Mouse (Mus musculus) neural tube, embryonic 11.5 days (tissue): ENCODE data around the gene Amacr. TPM values are rescaled to one million over a fixed set of nuclear protein-coding genes. Genes with fewer than 3 reads are reported as not detected.
A peak's percentile ranks its signal among the peaks of the same experiment; 100 is the strongest.

ENCODE experiments used
- ATAC-seq: fragments of 200-750 bp; cut with Nextera tagmentation; 2 replicates; pipeline ENCODE4 v1.8.0; 2017; ENCODE audit warnings: moderate number of reproducible peaks, mild to moderate bottlenecking, moderate TSS enrichment, moderate library complexity; ENCODE audit not compliant: insufficient read depth, low FRiP score, low TSS enrichment
- DNase-seq: peaks from one replicate; pipeline ENCODE4 v3.0.0-alpha.2; 2015; ENCODE audit warnings: low spot score
- H3K27ac ChIP-seq: fragments of 300-500 bp; sonication (generic); 2 replicates; pipeline ENCODE4 v1.5.1; 2014; ENCODE audit warnings: low read depth, mild to moderate bottlenecking, low read length
- H3K27me3 ChIP-seq: fragments of 300-500 bp; sonication (generic); 2 replicates; pipeline ENCODE4 v1.6.1; 2014; ENCODE audit warnings: mild to moderate bottlenecking, low read length, mixed read lengths; ENCODE audit not compliant: control insufficient read depth, insufficient read depth
- H3K36me3 ChIP-seq: fragments of 300-500 bp; sonication (generic); 2 replicates; pipeline ENCODE4 v1.6.1; 2014; ENCODE audit warnings: mild to moderate bottlenecking, low read length, moderate library complexity, mixed read lengths; ENCODE audit not compliant: control insufficient read depth, insufficient read depth
- H3K4me1 ChIP-seq: fragments of 300-500 bp; sonication (generic); 2 replicates; pipeline ENCODE4 v1.6.1; 2014; ENCODE audit warnings: low read length, mixed read lengths; ENCODE audit not compliant: control insufficient read depth, insufficient read depth
- H3K4me2 ChIP-seq: fragments of 300-500 bp; sonication (generic); 2 replicates; pipeline ENCODE4 v1.6.1; 2014; ENCODE audit warnings: low read depth, mild to moderate bottlenecking, moderate library complexity
- H3K4me3 ChIP-seq: fragments of 300-500 bp; sonication (generic); 2 replicates; pipeline ENCODE4 v1.5.1; 2014; ENCODE audit warnings: low read depth, low read length
- H3K9ac ChIP-seq: fragments of 300-500 bp; sonication (generic); 2 replicates; pipeline ENCODE4 v1.6.1; 2014; ENCODE audit warnings: mild to moderate bottlenecking, low read length
- H3K9me3 ChIP-seq: fragments of 300-500 bp; sonication (generic); 2 replicates; pipeline ENCODE4 v1.6.1; 2016; ENCODE audit warnings: low read length; ENCODE audit not compliant: control insufficient read depth
- WGBS: fragments of 180-500 bp; shearing (Covaris S2); extraction: QIAGEN DNeasy Blood & Tissue Kit; methylation state at CpG from one replicate; pipeline ENCODE4 v1.1.7; 2014; 5-methylcytosine and 5-hydroxymethylcytosine counted together
- polyA plus RNA-seq: library from polyadenylated mRNA; unstranded; fragments of >200 nt; fragmentation: Nextera tagmentation; extraction: Ambion mirVana; gene quantifications from 2 replicates; pipeline ENCODE4 v1.2.1, GENCODE M21; 2014

The Amacr gene
- polyA plus RNA-seq: 13.0 and 16.2 TPM in 2 replicates

- ATAC-seq (peak; percentile 99), DNase-seq (peak; percentile 94)
- no peaks in the 10 kb centered on the region for H3K9me3 ChIP-seq
- peak within 1 kb of the TSS; percentile 56; the same call in 1 of the 2 replicates for H3K27ac ChIP-seq
- H3K4me2 ChIP-seq: peak within 1 kb of the TSS; percentile 61
- H3K4me1 ChIP-seq: peaks cover 3% of the 10 kb centered on the region; the same call in 1 of the 2 replicates
- peak within 1 kb of the TSS; percentile 71 for H3K4me3 ChIP-seq
- H3K36me3 ChIP-seq: no peaks in the 10 kb centered on the region
- H3K9ac ChIP-seq: peak within 1 kb of the TSS; percentile 74
- WGBS: under 1% methylated on average over 51 of the region's 52 CpGs
- no peaks in the 10 kb centered on the region for H3K27me3 ChIP-seq
These were observed at the start of gene Amacr for GRCm38 (mm10) chr15:10981377-10982063. TSS of gene Amacr (plus strand) at chr15:10981756.

GRCm38 (mm10) chr15:10933930-10934329 is 47.6 kb upstream of the Amacr start:
- H3K27ac ChIP-seq: no peak overlapping the region
- H3K4me1 ChIP-seq: no peaks in the 10 kb centered on the region
- no peak overlapping the region for H3K9ac ChIP-seq
- ATAC-seq (no peak), DNase-seq (no peak)
- no peaks in the 10 kb centered on the region for H3K9me3 ChIP-seq
- no peak overlapping the region for H3K4me2 ChIP-seq
- no peaks in the 10 kb centered on the region for H3K27me3 ChIP-seq
- 80% methylated on average over 1 of the region's 1 CpGs for WGBS
- no peaks in the 10 kb centered on the region for H3K36me3 ChIP-seq
- H3K4me3 ChIP-seq: no peak overlapping the region

- no peak for ATAC-seq
- H3K27ac ChIP-seq: no peak overlapping the region
- 78% methylated on average over 15 of the region's 15 CpGs for WGBS
- no peaks in the 10 kb centered on the region for H3K9me3 ChIP-seq
- no peaks in the 10 kb centered on the region for H3K27me3 ChIP-seq
- DNase-seq: no peak
- H3K4me1 ChIP-seq: no peaks in the 10 kb centered on the region
- no peak overlapping the region for H3K9ac ChIP-seq
- H3K4me3 ChIP-seq: no peak overlapping the region
- H3K36me3 ChIP-seq: no peaks in the 10 kb centered on the region
- H3K4me2 ChIP-seq: no peak overlapping the region
These were observed 41.1 kb upstream of the Amacr start for GRCm38 (mm10) chr15:10940148-10941108.

- Histone ChIP-seq H3K4me3 (no peak overlapping the region), H3K27me3 (no peaks in the 10 kb centered on the region), H3K36me3 (no peaks in the 10 kb centered on the region), H3K9ac (no peak overlapping the region), H3K27ac (no peak overlapping the region), H3K4me2 (no peak overlapping the region), H3K4me1 (no peaks in the 10 kb centered on the region), H3K9me3 (no peaks in the 10 kb centered on the region)
- WGBS: 77% methylated on average over 6 of the region's 6 CpGs
- DNase-seq: no peak
- no peak for ATAC-seq
These were observed 39.7 kb upstream of the Amacr start for GRCm38 (mm10) chr15:10941901-10942300.

GRCm38 (mm10) chr15:10947852-10948251 is 33.7 kb upstream of the Amacr start:
- no peak overlapping the region for H3K9ac ChIP-seq
- H3K4me1 ChIP-seq: peaks cover 8% of the 10 kb centered on the region
- H3K27ac ChIP-seq: no peak overlapping the region
- no peak overlapping the region for H3K4me3 ChIP-seq
- ATAC-seq (no peak), DNase-seq (no peak)
- 81% methylated on average over 1 of the region's 1 CpGs for WGBS
- no peaks in the 10 kb centered on the region for H3K9me3 ChIP-seq
- no peaks in the 10 kb centered on the region for H3K36me3 ChIP-seq
- H3K27me3 ChIP-seq: no peaks in the 10 kb centered on the region
- H3K4me2 ChIP-seq: no peak overlapping the region

- DNase-seq (peak; percentile 24), ATAC-seq (peak; percentile 33; the same call in 1 of the 2 replicates)
- H3K36me3 ChIP-seq: no peaks in the 10 kb centered on the region
- H3K4me1 ChIP-seq: peaks cover 9% of the 10 kb centered on the region
- H3K9ac ChIP-seq: no peak within 1 kb of the TSS; the same call in 1 of the 2 replicates
- H3K9me3 ChIP-seq: no peaks in the 10 kb centered on the region
- peak within 1 kb of the TSS; percentile 20 for H3K4me3 ChIP-seq
- no peaks in the 10 kb centered on the region for H3K27me3 ChIP-seq
- peak within 1 kb of the TSS; percentile 68 for H3K27ac ChIP-seq
- peak within 1 kb of the TSS; percentile 31 for H3K4me2 ChIP-seq
- WGBS: 46% methylated on average over 23 of the region's 23 CpGs
These were observed 29.4 kb upstream of the Amacr start, which contains the start of gene C1qtnf3 for GRCm38 (mm10) chr15:10951951-10952759. TSS of gene C1qtnf3 (plus strand) at chr15:10952332.

- Histone ChIP-seq H3K4me1 (peaks cover 9% of the 10 kb centered on the region), H3K9ac (no peak overlapping the region; the same call in 1 of the 2 replicates), H3K27me3 (no peaks in the 10 kb centered on the region), H3K36me3 (no peaks in the 10 kb centered on the region), H3K9me3 (no peaks in the 10 kb centered on the region), H3K4me2 (peak overlapping the region; percentile 31), H3K4me3 (peak overlapping the region; percentile 20), H3K27ac (peak overlapping the region; percentile 68)
- DNase-seq (no peak), ATAC-seq (no peak)
- 37% methylated on average over 4 of the region's 4 CpGs for WGBS
These were observed 28.7 kb upstream of the Amacr start for GRCm38 (mm10) chr15:10952760-10953305.

- H3K4me2 ChIP-seq: no peak overlapping the region
- no peaks in the 10 kb centered on the region for H3K36me3 ChIP-seq
- peaks cover 9% of the 10 kb centered on the region for H3K4me1 ChIP-seq
- no peak overlapping the region for H3K27ac ChIP-seq
- WGBS: 75% methylated on average over 1 of the region's 1 CpGs
- ATAC-seq (no peak), DNase-seq (no peak)
- no peaks in the 10 kb centered on the region for H3K9me3 ChIP-seq
- H3K4me3 ChIP-seq: no peak overlapping the region
- no peak overlapping the region for H3K9ac ChIP-seq
- H3K27me3 ChIP-seq: no peaks in the 10 kb centered on the region
These were observed 28.1 kb upstream of the Amacr start for GRCm38 (mm10) chr15:10953465-10953864.
